Mouse (Mus musculus): ENCODE measurements at regions not wholly inside any gene's neighbourhood (a gene's known extent, or its start where the extent isn't known, plus 50 kb on each side); places are given as distances from the start of the nearest gene placed in this dataset.
"Not testable (repeated sequence)": the region's sequence is repeated elsewhere in the genome, so short reads cannot be mapped to it uniquely, and the experiment has no call there.

GRCm38 (mm10) chr16:80893761-80894160, 306.7 kb upstream of the Ncam2 start:
- no peaks in the 10 kb centered on the region for H3K36me3 ChIP-seq (replicated peaks; ENCODE audit: control insufficient read depth, insufficient read depth)
- H3K27me3 ChIP-seq (ENCODE audit: control insufficient read depth, insufficient read depth, low read length) = no peaks in the 10 kb centered on the region
- no peak overlapping the region for H3K27ac ChIP-seq
- 92% methylated on average over 4 of the region's 4 CpGs for WGBS
- no peak overlapping the region for H3K4me3 ChIP-seq (replicated peaks; ENCODE audit: low read length)
- no peak overlapping the region for H3K4me2 ChIP-seq (replicated peaks)
- DNase-seq (ENCODE audit: low spot score) (no peak), ATAC-seq (ENCODE audit: low FRiP score) (no peak)
- no peaks in the 10 kb centered on the region for H3K9me3 ChIP-seq (ENCODE audit: control insufficient read depth, low read length)
- H3K4me1 ChIP-seq (replicated peaks; ENCODE audit: control insufficient read depth, insufficient read depth, low read length) = no peaks in the 10 kb centered on the region
- no peak overlapping the region for H3K9ac ChIP-seq

DNA sequence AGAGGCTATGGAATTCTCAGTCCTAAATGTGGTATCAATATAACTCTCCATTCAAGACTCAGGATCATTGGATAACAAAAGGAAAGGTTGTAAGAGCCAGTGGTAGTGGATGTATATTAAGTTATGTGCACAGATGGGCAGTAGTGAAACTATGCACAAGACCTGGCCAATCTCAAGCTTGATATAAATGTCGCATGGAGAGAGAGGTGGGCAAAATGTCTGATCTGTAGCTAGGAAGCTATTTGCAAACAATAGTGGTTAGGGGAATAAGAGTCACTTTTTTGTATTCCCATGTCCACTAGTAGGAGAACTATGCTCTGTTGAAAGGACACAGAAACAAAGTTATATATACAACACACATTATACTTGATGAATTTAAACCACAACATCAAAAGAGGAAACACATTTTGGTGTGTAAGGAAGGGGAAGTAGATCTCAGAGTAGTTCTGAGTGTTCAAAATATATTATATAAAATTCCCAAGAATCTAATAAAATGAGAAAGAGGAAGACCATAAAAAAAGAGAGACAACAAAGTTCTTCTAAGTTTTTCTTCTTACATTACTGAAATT, 279.7 kb upstream of the Ncam2 start:
- ATAC-seq (ENCODE audit: low FRiP score) = no peak
- Histone ChIP-seq H3K36me3 (replicated peaks; ENCODE audit: control insufficient read depth, insufficient read depth) (no peaks in the 10 kb centered on the region), H3K27me3 (ENCODE audit: control insufficient read depth, insufficient read depth, low read length) (no peaks in the 10 kb centered on the region), H3K9me3 (ENCODE audit: control insufficient read depth, low read length) (no peaks in the 10 kb centered on the region), H3K9ac (no peak overlapping the region), H3K4me2 (replicated peaks) (no peak overlapping the region), H3K4me1 (replicated peaks; ENCODE audit: control insufficient read depth, insufficient read depth, low read length) (no peaks in the 10 kb centered on the region), H3K27ac (no peak overlapping the region), H3K4me3 (replicated peaks; ENCODE audit: low read length) (no peak overlapping the region)
- 100% methylated on average over 1 of the region's 1 CpGs for WGBS
- no peak for DNase-seq (ENCODE audit: low spot score)

DNA sequence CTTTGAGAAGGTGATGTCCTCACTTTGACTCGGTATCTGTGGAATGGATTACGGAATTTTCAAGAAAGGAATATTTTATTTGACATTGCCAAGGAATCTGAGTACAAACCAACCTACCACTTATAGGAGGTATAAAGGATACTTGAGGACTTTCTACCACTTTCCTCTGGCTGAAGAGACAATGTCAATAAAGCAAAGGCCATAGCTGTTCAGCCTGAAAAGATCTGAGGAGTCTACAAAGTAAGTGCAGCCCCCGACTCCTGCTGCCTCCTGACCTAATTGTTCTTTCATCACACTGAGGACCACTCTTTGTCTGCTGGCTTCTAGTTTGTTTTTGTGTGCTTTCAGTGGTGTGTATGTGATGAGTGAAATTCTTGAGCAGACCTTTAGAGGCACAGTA, 269.5 kb upstream of the Ncam2 start:
- no peak overlapping the region for H3K4me2 ChIP-seq (replicated peaks)
- no peak overlapping the region for H3K9ac ChIP-seq
- H3K27ac ChIP-seq = no peak overlapping the region
- WGBS = 63% methylated on average over 3 of the region's 3 CpGs
- H3K9me3 ChIP-seq (ENCODE audit: control insufficient read depth, low read length) = no peaks in the 10 kb centered on the region
- DNase-seq (ENCODE audit: low spot score) (no peak), ATAC-seq (ENCODE audit: low FRiP score) (no peak)
- no peak overlapping the region for H3K4me3 ChIP-seq (replicated peaks; ENCODE audit: low read length)
- H3K27me3 ChIP-seq (ENCODE audit: control insufficient read depth, insufficient read depth, low read length) = no peaks in the 10 kb centered on the region
- no peaks in the 10 kb centered on the region for H3K36me3 ChIP-seq (replicated peaks; ENCODE audit: control insufficient read depth, insufficient read depth)
- no peaks in the 10 kb centered on the region for H3K4me1 ChIP-seq (replicated peaks; ENCODE audit: control insufficient read depth, insufficient read depth, low read length)

DNA sequence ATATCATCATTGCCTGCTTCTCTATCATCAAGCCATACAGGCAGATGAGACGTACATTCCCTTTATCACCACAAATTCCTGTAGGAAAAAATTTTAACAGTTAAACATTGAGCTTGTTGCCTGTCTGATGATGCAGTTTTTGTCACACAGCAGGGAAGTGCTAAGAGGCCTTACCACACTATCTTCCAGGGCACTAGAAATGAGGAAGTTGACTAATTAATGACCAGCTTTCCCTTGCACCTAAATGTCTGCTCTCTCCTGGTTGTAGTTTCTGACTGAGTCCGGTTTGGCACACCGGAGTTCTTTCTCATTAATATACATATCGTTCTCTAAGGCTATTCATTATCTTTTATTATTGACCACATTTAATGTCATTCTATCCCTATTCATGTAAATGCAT, 269.0 kb upstream of the Ncam2 start:
- WGBS = 65% methylated on average over 4 of the region's 4 CpGs
- Histone ChIP-seq H3K27ac (no peak overlapping the region), H3K4me1 (replicated peaks; ENCODE audit: control insufficient read depth, insufficient read depth, low read length) (no peaks in the 10 kb centered on the region), H3K4me3 (replicated peaks; ENCODE audit: low read length) (no peak overlapping the region), H3K9me3 (ENCODE audit: control insufficient read depth, low read length) (no peaks in the 10 kb centered on the region), H3K27me3 (ENCODE audit: control insufficient read depth, insufficient read depth, low read length) (no peaks in the 10 kb centered on the region), H3K4me2 (replicated peaks) (no peak overlapping the region), H3K36me3 (replicated peaks; ENCODE audit: control insufficient read depth, insufficient read depth) (no peaks in the 10 kb centered on the region), H3K9ac (no peak overlapping the region)
- ATAC-seq (ENCODE audit: low FRiP score) = no peak
- no peak for DNase-seq (ENCODE audit: low spot score)

DNA sequence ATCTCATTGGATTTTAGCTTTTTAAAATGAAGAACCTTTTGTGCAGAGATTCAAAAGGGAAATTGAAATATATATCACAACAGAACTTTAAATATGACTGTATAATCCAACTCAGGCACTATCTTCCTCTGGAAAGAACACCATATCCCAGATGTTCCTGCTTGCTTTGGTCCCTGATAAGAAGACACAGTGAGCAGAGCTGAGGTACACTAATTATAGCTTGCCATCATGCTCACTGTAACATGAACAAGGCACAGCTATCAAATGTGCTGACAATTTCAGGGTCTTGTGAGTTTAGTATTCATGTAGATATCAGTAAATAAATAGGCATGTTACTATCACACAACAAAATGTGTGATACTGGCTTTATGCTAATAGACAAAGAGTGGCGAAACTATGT, 264.8 kb upstream of the Ncam2 start:
- Histone ChIP-seq H3K4me2 (replicated peaks) (no peak overlapping the region), H3K27ac (no peak overlapping the region), H3K4me3 (replicated peaks; ENCODE audit: low read length) (no peak overlapping the region), H3K9ac (no peak overlapping the region), H3K27me3 (ENCODE audit: control insufficient read depth, insufficient read depth, low read length) (no peaks in the 10 kb centered on the region), H3K36me3 (replicated peaks; ENCODE audit: control insufficient read depth, insufficient read depth) (no peaks in the 10 kb centered on the region), H3K9me3 (ENCODE audit: control insufficient read depth, low read length) (no peaks in the 10 kb centered on the region), H3K4me1 (replicated peaks; ENCODE audit: control insufficient read depth, insufficient read depth, low read length) (no peaks in the 10 kb centered on the region)
- ATAC-seq (ENCODE audit: low FRiP score) = no peak
- no peak for DNase-seq (ENCODE audit: low spot score)
- 81% methylated on average over 1 of the region's 1 CpGs for WGBS

GRCm38 (mm10) chr16:80962141-80962540, 238.4 kb upstream of the Ncam2 start:
- H3K27me3 ChIP-seq (ENCODE audit: control insufficient read depth, insufficient read depth, low read length) = no peaks in the 10 kb centered on the region

GRCm38 (mm10) chr16:80981573-80982105, 218.9 kb upstream of the Ncam2 start:
- H3K36me3 ChIP-seq (replicated peaks; ENCODE audit: control insufficient read depth, insufficient read depth) = no peaks in the 10 kb centered on the region
- no peak overlapping the region for H3K4me3 ChIP-seq (replicated peaks; ENCODE audit: low read length)
- H3K27me3 ChIP-seq (ENCODE audit: control insufficient read depth, insufficient read depth, low read length) = no peaks in the 10 kb centered on the region
- H3K9me3 ChIP-seq (ENCODE audit: control insufficient read depth, low read length) = no peaks in the 10 kb centered on the region
- H3K27ac ChIP-seq = no peak overlapping the region
- no peak for DNase-seq (ENCODE audit: low spot score)
- H3K4me1 ChIP-seq (replicated peaks; ENCODE audit: control insufficient read depth, insufficient read depth, low read length) = no peaks in the 10 kb centered on the region
- no peak overlapping the region for H3K4me2 ChIP-seq (replicated peaks)
- 28% methylated on average over 2 of the region's 2 CpGs for WGBS
- ATAC-seq (ENCODE audit: low FRiP score) = no peak
- no peak overlapping the region for H3K9ac ChIP-seq

More at GRCm38 (mm10) chr16:80962141-80962540, 238.4 kb upstream of the Ncam2 start:
- H3K4me2 ChIP-seq (replicated peaks) = no peak overlapping the region
- 54% methylated on average over 2 of the region's 2 CpGs for WGBS
- DNase-seq (ENCODE audit: low spot score) (no peak), ATAC-seq (ENCODE audit: low FRiP score) (no peak)
- no peaks in the 10 kb centered on the region for H3K36me3 ChIP-seq (replicated peaks; ENCODE audit: control insufficient read depth, insufficient read depth)
- H3K27ac ChIP-seq = no peak overlapping the region
- H3K9ac ChIP-seq = no peak overlapping the region
- H3K4me3 ChIP-seq (replicated peaks; ENCODE audit: low read length) = no peak overlapping the region
- no peaks in the 10 kb centered on the region for H3K9me3 ChIP-seq (ENCODE audit: control insufficient read depth, low read length)
- no peaks in the 10 kb centered on the region for H3K4me1 ChIP-seq (replicated peaks; ENCODE audit: control insufficient read depth, insufficient read depth, low read length)

- ATAC-seq (ENCODE audit: low FRiP score) (no peak), DNase-seq (ENCODE audit: low spot score) (no peak)
- Histone ChIP-seq H3K27ac (no peak overlapping the region), H3K36me3 (replicated peaks; ENCODE audit: control insufficient read depth, insufficient read depth) (no peaks in the 10 kb centered on the region), H3K4me1 (replicated peaks; ENCODE audit: control insufficient read depth, insufficient read depth, low read length) (no peaks in the 10 kb centered on the region), H3K27me3 (ENCODE audit: control insufficient read depth, insufficient read depth, low read length) (no peaks in the 10 kb centered on the region), H3K9ac (no peak overlapping the region), H3K4me2 (replicated peaks) (no peak overlapping the region), H3K9me3 (ENCODE audit: control insufficient read depth, low read length) (no peaks in the 10 kb centered on the region), H3K4me3 (replicated peaks; ENCODE audit: low read length) (no peak overlapping the region)
- 68% methylated on average over 1 of the region's 1 CpGs for WGBS
Measured at GRCm38 (mm10) chr16:80987816-80988215, 212.7 kb upstream of the Ncam2 start.

GRCm38 (mm10) chr16:81036831-81037230, 163.7 kb upstream of the Ncam2 start:
- not testable (repeated sequence) for H3K4me3 ChIP-seq (replicated peaks; ENCODE audit: low read length); H3K27me3 ChIP-seq (ENCODE audit: control insufficient read depth, insufficient read depth, low read length); H3K9ac ChIP-seq; ATAC-seq (ENCODE audit: low FRiP score); H3K4me1 ChIP-seq (replicated peaks; ENCODE audit: control insufficient read depth, insufficient read depth, low read length); H3K4me2 ChIP-seq (replicated peaks); H3K36me3 ChIP-seq (replicated peaks; ENCODE audit: control insufficient read depth, insufficient read depth); H3K27ac ChIP-seq; DNase-seq (ENCODE audit: low spot score); H3K9me3 ChIP-seq (ENCODE audit: control insufficient read depth, low read length)
- WGBS = 96% methylated on average over 5 of the region's 5 CpGs

DNA sequence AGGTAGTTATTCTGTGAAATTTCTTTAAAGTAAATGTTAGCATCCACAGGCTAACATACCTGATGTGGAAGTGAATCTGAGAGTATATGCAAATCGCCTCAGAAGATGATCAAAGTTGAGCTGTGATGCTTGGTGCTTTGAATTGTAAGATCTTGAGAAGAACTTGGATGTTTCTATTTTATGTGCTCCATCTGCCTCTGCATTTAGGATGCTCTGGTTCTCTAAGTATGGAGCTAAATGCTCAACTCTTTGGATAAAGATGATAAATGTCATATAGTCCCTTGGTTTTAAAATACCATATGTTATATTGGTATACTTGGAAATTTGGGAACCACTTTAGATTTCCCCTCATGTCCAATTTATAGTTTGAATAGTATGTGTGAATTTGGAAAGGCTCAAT, 159.2 kb upstream of the Ncam2 start:
- Histone ChIP-seq H3K9ac (no peak overlapping the region), H3K36me3 (replicated peaks; ENCODE audit: control insufficient read depth, insufficient read depth) (no peaks in the 10 kb centered on the region), H3K27me3 (ENCODE audit: control insufficient read depth, insufficient read depth, low read length) (no peaks in the 10 kb centered on the region), H3K4me1 (replicated peaks; ENCODE audit: control insufficient read depth, insufficient read depth, low read length) (no peaks in the 10 kb centered on the region), H3K27ac (no peak overlapping the region), H3K4me3 (replicated peaks; ENCODE audit: low read length) (no peak overlapping the region), H3K4me2 (replicated peaks) (no peak overlapping the region), H3K9me3 (ENCODE audit: control insufficient read depth, low read length) (no peaks in the 10 kb centered on the region)
- WGBS = 87% methylated on average over 1 of the region's 1 CpGs
- no peak for DNase-seq (ENCODE audit: low spot score)
- no peak for ATAC-seq (ENCODE audit: low FRiP score)

Data from hindbrain, embryonic 14.5 days (tissue).